Mouse (Mus musculus): ENCODE measurements around the gene Cd24a.
A peak's percentile ranks its signal among the peaks of the same experiment; 100 is the strongest.

The Cd24a gene

DNA sequence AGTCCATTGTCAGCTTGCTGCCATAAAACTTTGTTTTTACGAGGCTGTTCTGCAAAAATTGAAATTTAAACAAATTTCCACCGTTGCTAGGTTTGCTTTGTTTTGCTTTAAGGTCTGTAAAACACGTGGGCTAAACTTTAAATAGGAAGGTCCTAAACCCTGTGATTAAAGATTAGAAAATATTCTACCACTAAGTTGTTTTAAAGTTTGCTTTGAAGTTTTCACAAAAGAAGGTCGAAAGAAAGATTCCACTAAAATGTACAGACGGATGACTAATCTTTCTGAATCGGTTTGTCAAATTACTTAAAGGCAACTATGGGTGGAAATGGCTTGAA is at the start of gene Cd24a:
Gene Cd24a (plus strand): TSS at position 288 of the 335 bp plus-strand sequence.
- no peak for DNase-seq (ENCODE audit: low spot score)

- no peak for DNase-seq (ENCODE audit: low spot score)
These were observed 43.7 kb upstream of the Cd24a start for GRCm38 (mm10) chr10:43534382-43534781.

DNA sequence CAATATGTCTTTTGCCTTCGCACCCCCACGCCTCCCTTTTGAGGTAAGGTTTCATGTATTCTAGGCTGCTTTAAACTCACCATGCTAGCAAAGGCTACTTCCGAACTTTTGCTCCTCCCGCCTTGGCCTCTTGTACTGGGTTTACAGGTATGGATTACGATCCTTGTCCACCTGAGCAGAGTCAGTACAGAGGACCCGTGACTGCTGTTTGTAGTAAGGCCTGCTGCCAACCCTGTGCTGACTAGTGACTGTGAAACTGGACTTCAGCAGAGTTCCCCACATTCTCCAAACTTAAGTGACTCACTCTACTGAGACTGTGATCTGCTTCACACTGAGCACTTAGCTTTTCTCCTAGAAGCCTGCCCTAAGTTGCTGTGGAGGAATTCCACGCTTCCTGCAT is 40.4 kb upstream of the Cd24a start:
- DNase-seq (ENCODE audit: low spot score) = peak; percentile 18

DNA sequence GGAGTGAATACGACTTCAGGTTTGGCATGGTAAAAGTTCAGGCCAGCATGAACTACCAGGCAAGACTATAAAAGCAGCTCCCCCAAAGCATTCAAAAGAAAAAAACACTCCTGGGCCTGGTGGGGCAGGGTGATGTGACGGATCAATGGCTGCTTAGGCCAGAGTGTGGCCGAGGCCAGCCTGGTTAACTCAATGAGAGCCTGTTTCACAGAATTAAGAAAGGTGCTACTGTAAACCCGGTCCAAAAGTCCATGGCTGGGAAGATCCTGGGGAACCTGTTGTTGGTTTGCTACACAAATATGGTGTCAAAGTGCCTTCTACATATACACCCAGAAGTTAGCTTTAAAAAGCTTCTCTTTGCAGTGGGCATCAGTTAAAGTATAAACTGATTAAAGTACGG is 39.3 kb upstream of the Cd24a start:
- no peak for DNase-seq (ENCODE audit: low spot score)

DNA sequence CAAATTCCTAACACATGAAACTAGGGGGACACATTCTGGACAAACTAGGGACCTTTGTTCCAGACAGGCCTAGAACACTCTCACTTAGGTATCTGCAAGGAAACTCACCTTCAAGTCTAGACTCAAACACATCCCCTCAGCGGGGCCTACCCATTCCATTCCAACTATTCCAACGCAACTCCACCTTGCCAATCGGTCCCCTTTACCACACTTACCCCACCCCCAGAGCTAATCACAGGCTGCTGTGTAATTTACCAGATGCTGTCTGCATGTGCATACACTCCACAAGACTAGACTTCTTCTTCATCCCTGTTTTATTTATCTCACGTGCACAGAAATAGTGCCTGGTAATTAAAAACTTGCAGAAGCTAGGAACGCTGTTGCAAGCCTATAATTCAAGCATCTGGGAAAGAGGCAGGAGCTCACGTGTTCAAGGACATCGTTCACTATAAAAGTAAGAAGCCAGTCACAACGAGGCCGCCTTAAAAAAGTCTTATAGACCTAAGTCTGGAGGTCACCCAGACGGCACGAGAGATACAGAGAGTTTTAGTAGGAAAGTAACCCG is 38.3 kb upstream of the Cd24a start:
- DNase-seq (ENCODE audit: low spot score) = peak; percentile 14

- DNase-seq (ENCODE audit: low spot score) = peak; percentile 90
These were observed 37.5 kb upstream of the Cd24a start, which contains the start of gene 1700021F05Rik for GRCm38 (mm10) chr10:43540442-43541152. TSS of gene 1700021F05Rik (minus strand) at chr10:43540994.

- no peak for DNase-seq (ENCODE audit: low spot score)
These were observed 36.9 kb upstream of the Cd24a start for GRCm38 (mm10) chr10:43541153-43541544.

DNA sequence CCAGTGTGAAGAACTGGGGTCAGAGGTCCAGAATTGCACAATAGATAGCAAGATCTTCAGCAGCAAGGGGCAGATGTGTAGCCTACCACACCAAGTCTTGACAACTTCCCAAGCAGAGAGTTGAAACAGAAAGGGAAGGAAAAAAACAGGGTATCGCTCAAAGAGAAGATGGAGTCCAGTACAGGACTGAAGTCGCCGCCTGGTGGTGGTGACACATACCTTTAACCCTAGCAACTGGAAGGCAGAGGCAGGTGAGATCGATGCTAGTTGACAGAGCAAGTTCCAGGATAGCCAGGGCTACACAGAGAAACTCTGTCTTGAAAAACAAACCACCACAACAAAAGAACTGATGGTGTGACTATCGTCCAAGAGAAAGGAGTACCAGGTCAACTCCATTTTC is 28.7 kb upstream of the Cd24a start:
- no peak for DNase-seq (ENCODE audit: low spot score)

GRCm38 (mm10) chr10:43550923-43551322 is 27.2 kb upstream of the Cd24a start:
- no peak for DNase-seq (ENCODE audit: low spot score)

DNA sequence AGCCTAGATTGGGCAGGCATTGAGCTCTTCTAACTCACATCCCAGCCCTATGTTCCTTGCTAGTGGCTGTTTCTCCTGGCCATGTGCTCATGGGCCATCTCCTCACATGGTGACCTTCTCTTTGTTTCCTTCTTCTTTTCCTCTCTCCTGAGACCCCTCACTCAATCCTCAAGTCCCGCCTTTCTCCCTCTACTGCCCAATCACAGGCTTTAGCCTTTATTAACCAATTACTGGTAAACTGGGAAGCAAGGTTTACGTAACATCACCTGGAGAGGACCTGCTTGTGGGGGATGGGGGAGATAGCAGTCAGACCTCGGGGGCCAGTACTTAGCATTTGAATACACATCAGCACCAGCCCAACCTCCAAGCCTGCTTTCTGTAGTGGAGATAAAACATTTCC is 26.7 kb upstream of the Cd24a start:
- DNase-seq (ENCODE audit: low spot score) = no peak

DNA sequence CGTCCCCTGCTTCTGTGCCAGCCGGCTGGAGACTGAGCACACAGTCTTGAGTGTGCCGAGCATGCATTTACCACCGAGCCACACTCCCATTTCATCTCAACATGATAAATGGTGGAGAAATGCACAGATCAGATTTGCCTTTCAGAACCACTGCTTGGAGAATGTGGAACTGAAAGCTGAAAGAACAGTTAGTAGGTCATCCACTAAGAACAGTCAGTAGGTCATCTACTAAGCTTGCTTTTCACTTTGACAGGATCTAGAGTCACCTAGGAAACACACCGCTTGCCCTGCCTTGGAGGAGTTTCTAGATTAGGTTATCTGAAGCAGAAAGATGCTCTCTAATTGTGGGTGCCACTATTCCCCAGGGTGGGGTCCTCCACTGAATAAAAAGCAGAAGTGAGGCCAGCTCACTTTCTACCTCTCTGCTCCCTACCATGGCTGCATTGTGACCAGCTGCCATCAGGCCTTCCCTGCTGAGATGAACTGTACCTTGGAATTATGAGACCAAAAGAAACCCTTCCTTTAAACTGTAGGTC is 20.4 kb upstream of the Cd24a start:
- DNase-seq (ENCODE audit: low spot score) = no peak

- no peak for DNase-seq (ENCODE audit: low spot score)
These were observed 18.8 kb upstream of the Cd24a start for GRCm38 (mm10) chr10:43559313-43559712.

DNA sequence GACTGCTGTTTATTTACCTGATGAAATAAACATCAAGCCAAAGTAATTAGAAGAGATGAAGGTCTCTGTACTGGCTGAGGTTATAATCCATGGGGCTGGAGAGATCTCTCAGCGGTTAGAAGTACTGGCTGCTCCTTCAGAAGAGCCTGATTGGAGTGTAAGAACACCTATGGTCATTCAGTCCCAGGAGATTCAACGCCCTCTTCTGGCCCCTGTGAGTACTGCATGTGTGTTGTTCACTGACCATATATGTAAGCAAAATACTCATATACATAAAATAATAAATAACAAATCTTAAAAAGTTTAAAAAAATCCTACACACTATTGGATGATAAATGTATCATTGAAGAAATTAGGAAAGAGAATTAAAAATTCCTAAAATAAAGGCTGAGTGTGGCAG is 17.3 kb upstream of the Cd24a start:
- no peak for DNase-seq (ENCODE audit: low spot score)

DNA sequence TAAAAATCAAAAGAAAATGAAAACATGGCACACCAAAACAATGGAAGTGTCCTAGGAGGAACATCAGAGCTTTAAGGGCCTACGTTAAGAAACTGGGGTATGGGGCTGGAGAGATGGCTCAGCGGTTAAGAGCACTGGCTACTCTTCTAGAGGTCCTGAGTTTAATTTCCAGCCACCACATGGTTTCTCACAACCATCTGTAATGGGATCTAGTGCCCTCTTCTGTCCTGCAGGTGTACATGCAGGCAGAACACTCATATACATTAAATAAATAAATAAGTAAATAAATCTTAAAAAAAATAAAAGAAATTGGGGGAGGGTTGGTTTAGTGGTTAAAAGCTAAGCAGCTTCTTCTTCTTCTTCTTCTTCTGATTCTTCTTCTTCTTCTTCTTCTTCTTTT is 16.8 kb upstream of the Cd24a start:
- no peak for DNase-seq (ENCODE audit: low spot score)

DNA sequence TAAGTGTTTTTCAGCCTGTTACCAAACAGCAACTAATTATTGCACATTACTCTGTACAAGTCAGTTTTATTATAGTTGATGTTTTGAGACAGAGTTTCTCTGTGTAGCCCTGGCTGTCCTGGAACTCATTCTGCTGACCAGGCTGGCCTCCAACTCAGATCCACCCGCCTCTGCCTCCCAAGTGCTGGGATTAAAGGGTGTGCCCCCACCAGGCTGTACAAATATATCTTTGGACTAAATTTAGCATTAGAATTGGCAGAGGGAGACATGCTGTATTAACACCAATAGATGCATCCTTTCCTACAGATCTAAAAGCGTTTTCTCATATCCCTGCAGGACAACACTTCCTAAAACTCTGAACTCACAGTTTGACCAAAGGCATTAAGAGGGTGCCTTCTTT is 3.7 kb upstream of the Cd24a start:
- DNase-seq (ENCODE audit: low spot score) = no peak

- DNase-seq (ENCODE audit: low spot score) = peak; percentile 82
These were observed 3.1 kb upstream of the Cd24a start for GRCm38 (mm10) chr10:43574956-43575355.

GRCm38 (mm10) chr10:43577299-43577996 is 636 bp upstream of the Cd24a start:
- no peak for DNase-seq (ENCODE audit: low spot score)

GRCm38 (mm10) chr10:43578366-43578753 is 276 bp downstream of the Cd24a start:
- no peak for DNase-seq (ENCODE audit: low spot score)

DNA sequence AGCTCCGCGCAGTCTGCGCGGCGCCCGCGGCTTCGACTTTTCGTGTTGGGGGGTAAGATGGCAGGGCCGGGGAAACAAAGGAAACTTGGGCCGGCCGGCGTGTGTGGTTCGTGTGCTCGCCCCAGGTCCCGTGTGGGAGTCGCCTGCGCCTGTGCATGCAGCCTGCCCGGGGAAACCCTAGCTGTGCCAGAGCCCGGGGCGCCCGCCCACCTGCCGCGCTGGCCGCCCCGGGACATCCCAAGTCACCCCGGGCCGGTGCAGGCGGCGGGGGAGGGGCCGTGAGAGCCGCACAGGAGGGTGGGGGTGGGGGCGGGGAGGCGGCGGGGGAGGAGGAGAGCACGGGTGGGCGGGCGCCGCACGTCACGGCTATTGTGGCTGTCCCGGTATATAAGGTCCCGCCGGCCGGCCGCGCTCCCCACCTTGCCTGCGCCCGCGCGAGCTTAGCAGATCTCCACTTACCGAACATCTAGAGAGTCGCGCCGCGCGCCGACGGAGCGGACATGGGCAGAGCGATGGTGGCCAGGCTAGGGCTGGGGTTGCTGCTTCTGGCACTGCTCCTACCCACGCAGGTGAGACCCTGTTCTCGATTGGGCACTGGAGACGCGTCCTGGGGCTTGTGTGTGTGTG is 783 bp downstream of the Cd24a start:
- DNase-seq (ENCODE audit: low spot score) = no peak

- DNase-seq (ENCODE audit: low spot score) = no peak
These were observed 1.5 kb downstream of the Cd24a start for GRCm38 (mm10) chr10:43579381-43580261.

- no peak for DNase-seq (ENCODE audit: low spot score)
These were observed 2.6 kb downstream of the Cd24a start for GRCm38 (mm10) chr10:43580649-43581078.

- DNase-seq (ENCODE audit: low spot score) = no peak
These were observed 3.2 kb downstream of the Cd24a start for GRCm38 (mm10) chr10:43581260-43581659.

Measured in adipocyte (in vitro differentiated cells).